Mouse (Mus musculus): ENCODE data around the gene Chrna5.
"Not testable (repeated sequence)": the region's sequence is repeated elsewhere in the genome, so short reads cannot be mapped to it uniquely, and the experiment has no call there.

Gene Chrna5

DNA sequence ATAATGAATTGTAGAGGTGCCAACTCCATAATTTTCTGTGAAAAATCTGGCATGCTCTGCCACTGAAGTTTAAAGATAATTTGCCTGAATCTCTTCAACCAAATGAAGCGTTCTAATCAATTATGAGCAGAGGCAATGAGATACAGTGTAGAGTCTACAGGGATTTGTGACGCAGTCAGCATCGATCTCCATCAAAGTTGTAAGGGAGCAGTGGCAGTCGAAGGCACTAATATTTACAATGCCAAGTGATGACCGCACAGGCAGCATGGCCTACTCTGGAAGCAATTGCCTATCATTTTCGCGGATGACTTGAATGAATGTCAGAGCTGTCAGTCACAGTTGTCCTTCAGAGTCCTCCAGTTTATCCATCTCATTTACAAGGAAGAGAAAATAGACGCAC is at the start of gene Chrna5:
TSS of gene Chrna5 (plus strand) at position 207 of the 400 bp plus-strand sequence.
- in situ Hi-C loops (cut with MboI; ENCODE audit: unreplicated experiment in 2 of 2), result no loop called here

DNA sequence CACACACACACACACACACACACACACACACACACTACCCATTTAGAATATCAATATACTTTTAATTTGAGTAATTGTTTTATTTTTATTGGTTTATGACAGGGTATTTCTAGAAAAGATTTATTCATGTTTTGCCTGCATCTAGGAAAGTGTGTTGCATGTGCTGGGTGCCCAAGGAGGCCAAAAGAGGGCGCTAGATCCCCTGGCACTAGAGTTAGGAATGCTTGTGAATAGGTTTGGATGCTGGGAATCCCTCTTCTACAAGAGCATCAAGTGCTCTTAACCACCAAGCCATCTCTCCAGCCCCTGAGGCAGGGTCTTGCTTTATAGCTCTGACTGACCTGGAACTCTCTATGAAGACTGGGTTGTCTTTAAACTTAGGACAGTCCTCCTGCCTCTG is 48.9 kb upstream of the Chrna5 start:
- in situ Hi-C loops (cut with MboI; ENCODE audit: unreplicated experiment in 2 of 2), result no loop called here

DNA sequence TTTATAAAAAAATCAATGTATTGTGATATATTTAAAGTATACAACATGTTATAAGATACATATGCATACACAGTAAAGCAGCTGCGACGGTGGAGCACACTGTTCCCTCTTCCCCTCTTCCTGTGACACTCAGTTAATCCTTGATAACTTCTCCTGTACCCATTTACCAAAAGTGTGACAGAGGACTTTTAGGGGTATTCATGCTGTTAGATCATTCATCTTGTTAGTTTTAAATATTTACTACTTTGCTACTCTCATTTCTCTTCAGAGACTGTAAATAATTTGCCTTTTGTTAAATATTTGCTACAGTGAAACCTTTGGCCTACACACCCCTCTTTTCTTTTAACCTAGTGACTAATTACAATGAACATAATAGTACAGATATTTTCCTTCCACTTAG is 48.3 kb upstream of the Chrna5 start:
- in situ Hi-C loops (cut with MboI; ENCODE audit: unreplicated experiment in 2 of 2), result no loop called here

DNA sequence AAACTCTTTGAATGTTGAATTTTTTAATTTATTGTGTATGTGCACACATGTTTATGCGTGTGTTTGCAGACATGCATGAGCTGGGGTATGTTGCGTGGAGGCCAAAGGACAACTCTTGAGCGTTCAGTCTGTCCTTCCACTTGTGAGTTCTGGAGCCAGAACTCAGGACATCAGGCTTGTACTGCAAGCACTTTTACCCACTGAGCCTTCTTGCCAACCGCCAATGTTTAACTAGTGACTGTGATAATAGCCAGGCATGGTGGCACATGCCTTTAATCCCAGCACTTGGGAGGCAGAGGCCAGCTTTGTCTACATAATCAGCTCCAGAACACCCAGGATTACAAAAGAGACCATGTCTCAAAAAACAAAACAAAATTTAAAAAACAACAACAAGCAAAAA is 38.6 kb upstream of the Chrna5 start:
- in situ Hi-C loops (cut with MboI; ENCODE audit: unreplicated experiment in 2 of 2), result no loop called here

DNA sequence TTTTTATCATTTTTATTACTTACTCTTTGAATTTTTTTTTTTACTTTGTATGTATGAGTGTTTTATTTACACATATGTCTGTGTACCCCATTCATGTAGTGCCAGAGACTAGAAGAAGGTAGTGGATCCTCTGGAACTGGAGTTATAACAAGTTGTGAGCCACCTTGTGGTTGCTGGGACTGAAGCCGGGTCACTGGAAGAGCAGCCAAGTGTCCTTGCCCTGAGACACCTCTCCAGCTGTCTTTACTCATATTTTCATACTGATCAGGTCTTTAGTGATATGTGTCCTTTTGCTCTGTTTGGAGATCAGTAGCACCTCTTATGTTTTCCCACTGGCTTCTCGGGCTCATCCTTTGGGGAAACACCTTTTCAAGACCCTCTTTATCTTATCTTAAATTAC is 36.2 kb upstream of the Chrna5 start:
- in situ Hi-C loops (cut with MboI; ENCODE audit: unreplicated experiment in 2 of 2), result no loop called here

DNA sequence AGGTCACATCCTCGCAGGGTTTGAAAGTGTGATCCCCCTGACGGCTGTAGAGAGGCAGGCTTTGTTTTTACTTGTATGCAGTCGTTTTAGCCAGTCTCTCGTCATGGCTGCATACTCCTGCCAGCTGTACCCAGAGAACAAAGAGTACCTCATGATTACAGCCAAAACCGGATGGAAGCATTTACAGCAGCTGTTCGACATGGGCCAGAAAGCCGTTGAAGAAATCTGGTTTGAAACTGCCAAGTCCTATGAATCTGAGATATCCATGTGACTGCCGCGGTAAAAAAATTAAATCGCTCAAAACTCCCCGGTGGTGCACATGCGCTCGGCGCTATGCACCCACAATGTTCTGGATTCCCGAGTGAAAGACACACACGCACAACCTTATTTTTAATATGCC is 34.4 kb upstream of the Chrna5 start:
- in situ Hi-C loops (cut with MboI; ENCODE audit: unreplicated experiment in 2 of 2), result no loop called here

DNA sequence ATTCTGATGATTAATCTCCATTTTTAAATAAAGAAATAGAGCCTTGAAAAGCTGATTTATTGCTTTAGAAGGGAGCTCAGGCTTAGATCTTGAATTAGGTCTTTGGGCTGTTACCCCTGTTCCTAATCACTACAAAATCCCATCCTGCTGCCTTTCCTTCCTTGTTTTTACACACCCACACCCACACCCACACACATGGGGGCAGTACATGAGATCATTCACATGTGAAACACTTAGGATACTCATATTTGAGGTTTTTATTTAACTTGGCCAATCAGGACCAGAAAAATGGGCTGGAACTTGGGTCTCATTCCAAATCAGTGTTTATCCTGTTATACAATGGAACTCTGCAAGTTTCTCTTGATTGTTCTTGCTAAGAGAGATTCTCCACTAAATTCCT is 31.2 kb upstream of the Chrna5 start:
- in situ Hi-C loops (cut with MboI; ENCODE audit: unreplicated experiment in 2 of 2), result no loop called here

DNA sequence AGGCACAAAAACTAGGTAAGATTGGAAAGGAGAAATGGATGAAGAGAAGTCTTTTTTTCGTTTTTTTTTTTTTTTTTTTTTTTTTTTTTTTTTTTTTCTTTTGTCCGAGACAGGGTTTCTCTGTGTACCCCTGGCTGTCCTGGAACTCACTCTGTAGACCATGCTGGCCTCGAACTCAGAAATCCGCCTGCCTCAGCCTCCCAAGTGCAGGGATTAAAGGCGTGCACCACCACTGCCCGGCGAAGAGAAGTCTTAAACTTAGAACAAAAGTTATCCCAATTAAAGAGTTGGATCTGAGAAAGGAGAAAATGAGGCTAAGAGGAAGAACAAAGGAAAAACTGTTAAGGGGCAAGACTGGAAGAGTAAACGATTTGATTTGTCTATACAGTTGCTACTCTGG is 30.5 kb upstream of the Chrna5 start:
- in situ Hi-C loops (cut with MboI; ENCODE audit: unreplicated experiment in 2 of 2), result not testable (repeated sequence)

DNA sequence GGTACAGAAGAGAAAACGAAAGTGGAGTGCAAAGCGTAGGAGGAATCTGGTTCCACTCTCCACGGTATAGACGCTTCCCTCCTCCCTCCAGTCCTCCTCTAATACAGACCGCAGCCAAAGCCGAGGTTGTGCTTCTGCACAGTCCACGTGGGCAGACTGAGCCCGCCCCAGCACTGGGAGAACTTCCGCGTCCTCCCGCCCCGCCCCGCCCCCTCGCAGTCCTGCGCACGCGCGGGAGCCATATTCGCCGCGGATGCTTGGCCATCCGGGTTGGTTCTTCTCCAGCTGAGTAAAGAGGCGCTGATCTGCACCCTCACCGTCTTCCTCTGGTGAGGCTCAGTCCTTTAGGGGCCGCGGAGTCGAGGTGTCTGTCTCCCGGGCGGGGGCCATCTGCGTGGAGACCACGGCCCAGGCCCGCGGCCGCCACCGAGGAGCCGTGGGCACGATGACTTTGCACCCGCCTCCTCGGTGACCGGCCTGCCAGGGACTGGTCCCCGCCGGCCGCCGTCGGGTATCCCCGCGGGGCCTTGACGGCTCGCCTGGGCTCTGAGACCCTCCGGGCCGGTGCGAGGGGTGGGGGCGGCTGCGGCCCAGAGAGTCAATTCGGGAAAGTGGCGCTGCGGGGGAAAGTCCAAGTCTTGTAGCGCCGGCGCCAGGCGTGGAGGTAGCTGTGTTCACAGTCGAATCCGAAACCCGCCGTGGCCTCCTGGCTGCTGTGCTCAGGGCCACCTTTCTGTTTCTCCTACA is 29.9 kb upstream of the Chrna5 start, which contains the start of the genes Psma4 and AY074887:
TSS of gene Psma4 (plus strand) at position 216 of the 747 bp plus-strand sequence.
TSS of gene AY074887 (minus strand) at position 424 of the 747 bp plus-strand sequence.
- in situ Hi-C loops (cut with MboI; ENCODE audit: unreplicated experiment in 2 of 2), result no loop called here

DNA sequence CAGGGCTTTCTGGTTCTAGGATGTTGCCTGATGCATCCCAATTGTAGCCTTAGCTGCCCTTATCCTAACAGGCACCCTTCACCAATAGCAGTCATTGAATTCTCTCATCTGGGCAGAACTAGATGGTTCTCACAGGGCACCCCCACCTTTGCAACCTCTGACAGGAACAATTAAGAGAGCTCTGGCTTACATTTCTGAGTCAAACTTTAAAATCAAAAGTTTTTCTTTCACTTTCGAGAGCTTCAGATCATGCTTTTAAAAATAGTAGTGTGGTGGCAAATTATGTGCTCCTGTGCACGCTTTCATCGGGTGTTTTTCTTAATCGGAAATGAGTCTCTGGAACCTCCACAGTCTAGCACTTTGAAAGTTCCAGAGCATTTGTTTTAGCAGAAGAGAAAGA is 19.6 kb upstream of the Chrna5 start:
- in situ Hi-C loops (cut with MboI; ENCODE audit: unreplicated experiment in 2 of 2), result no loop called here

DNA sequence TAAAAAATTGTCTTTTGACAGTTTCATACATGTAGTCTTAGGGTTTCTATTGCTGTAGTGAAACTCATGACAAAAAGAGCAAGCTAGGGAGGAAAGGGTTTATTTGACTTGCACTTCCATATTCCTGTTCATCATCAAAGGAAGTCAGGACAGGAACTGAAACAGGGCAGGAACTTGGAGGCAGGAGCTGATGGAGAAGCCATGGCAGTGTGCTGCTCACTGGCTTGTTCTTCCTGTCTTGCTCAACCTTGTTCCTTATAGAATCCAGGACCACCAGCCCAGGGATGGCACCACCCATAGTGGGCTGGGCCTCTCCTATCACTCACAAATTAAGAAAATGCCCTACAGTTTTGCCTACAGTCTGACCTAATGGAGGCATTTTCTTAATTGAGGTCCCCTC is 17.0 kb upstream of the Chrna5 start:
- in situ Hi-C loops (cut with MboI; ENCODE audit: unreplicated experiment in 2 of 2), result no loop called here

DNA sequence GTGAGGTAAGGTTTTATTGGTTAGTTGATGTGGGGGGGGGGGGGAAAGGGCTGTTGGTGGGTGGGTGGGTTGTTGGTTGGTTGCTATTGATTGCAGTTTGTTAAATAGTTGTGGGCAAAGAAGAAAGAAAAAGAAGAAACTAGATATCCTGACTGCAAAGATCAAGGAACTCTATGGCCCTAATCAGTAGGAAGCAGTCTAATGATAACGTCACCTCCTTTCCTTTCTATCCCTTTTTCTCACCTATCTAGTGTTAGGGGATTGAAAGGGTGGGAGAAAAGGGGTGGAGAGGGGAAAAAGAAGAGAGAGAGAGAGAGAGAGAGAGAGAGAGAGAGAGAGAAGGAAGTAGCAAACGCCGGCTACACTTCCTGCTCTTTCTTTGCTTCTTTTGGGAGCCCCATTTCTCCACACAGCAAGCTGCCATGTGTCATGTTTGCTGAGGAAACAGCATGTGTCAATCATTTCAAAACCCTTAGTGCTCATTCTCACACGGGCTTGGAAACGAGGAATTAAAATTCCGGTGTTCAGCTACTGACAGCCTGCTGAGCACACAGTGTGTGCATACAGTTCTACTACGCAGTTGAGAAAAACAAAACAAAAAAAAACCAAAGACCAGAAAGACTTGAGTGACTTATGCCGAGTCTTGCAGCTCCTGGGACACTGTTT is 10.6 kb upstream of the Chrna5 start:
- in situ Hi-C loops (cut with MboI; ENCODE audit: unreplicated experiment in 2 of 2), result no loop called here

DNA sequence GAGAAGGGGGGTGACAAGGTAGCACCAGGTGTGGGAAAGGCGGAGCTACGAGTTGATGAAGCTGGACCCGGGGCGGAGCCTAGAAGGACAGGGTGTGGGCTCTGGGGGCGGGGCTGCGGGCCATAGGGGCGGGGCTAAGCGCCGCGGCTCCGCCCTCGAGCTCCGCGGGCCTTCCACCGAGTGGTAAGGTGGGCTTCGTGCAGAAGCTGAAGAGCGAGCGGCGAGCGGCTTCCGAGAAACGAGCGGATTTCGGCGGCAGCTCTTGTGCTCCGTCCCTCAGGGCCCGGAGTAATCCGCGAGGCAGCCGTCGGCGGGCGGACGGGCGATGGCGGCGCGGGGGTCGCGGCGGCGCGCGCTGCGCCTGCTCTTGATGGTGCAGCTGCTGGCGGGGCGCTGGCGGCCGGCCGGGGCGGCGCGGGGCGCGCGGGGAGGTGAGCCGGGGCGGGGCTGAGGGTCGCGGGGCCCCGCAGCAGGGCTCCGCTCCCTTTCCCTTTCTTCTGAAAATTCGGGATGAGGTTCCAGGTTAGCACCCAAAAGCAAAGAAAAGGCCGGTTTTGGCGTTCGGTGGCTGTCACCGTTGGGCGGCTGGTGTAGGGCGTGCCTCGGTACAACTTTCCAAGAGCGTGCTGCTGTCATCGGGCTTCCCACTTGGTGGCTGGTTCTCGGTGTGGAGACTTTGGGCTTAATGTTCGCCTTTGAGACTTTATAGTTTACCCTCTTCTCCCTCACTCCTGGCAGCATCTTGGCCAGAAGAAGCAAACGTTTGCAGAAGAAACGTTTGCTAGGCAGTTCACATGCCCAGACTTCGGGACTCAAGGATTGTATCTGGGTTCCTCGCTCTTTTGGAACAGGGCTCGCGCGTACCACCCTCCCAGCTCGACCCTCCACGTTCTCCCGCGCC is 861 bp downstream of the Chrna5 start:
- in situ Hi-C loops (cut with MboI; ENCODE audit: unreplicated experiment in 2 of 2), result no loop called here

DNA sequence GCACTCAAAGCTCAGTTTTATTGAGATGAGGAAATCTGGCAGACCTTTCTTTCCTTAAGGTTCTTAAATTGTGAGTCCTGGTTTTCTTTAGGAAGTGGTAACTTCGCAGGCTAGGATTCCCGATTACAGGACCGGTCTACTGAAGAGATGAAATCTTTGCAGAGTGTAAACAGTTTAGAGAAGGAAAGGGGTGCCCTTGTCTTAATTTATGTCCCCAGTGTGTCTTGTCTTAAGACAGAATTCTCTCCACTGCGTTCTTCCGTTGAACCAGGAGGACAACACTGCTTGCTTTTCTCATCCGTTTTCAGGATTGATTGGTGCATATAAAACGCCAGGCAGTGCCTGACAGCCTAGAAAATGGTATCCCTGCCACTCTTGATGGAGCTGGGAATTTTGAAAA is 1.7 kb downstream of the Chrna5 start:
- in situ Hi-C loops (cut with MboI; ENCODE audit: unreplicated experiment in 2 of 2), result no loop called here

DNA sequence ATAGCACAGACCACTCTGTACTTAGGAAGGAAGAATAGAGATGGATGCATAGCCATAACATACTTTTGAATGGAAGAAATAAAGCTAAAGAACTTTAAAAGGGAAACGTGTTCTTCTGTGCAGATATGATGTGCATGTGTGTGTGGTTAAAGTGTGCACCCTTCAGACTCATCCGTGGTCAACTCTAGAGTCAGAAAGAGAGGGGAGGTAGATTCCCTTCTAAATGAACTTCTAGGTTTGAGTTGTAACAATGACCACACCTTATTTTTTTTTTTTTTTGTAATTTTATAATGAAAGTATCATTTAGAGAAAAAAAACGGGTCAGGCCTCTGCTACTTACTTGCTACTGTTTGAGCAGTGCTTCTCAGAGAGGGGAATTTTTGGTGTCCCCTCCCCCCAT is 9.7 kb downstream of the Chrna5 start:
- in situ Hi-C loops (cut with MboI; ENCODE audit: unreplicated experiment in 2 of 2), result no loop called here

DNA sequence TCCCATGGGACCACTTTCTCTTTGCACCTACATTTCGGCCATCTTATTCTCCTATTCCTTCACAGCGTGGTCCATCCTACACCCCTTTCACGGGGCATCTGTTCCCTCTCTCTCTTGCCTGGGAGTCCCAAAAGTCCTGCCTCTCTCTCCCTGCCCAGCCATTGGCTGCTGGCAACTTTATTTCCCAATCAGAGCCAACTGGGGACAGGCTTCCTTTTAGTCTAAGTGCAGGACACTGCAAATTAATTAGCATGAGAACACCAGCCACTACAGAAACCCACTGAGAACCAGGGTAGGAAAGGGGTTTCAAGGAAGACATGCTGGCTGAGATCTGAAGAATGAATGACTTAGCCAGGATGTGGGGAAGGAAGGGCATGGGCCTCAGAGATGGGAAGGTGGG is 13.7 kb downstream of the Chrna5 start:
- in situ Hi-C loops (cut with MboI; ENCODE audit: unreplicated experiment in 2 of 2), result no loop called here

DNA sequence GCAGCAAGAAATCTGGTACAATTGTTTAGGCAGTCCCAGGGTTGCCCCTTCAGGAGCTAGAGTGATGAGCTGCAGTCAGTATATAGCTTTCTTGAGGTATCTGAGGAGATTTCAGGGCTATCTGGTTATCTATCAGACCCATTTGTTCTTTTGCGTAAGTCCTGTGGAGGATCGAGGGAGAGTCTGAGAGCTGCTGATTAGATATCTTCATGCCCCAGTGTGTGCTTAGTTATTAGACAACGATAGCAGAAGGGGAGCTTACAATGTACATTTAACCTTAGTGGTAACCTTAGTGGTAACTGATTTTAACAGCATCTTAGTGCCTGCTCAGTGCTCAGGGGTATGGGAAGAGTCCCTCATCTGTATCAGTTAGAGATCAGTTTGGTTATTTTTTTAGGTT is 15.0 kb downstream of the Chrna5 start:
- in situ Hi-C loops (cut with MboI; ENCODE audit: unreplicated experiment in 2 of 2), result no loop called here

DNA sequence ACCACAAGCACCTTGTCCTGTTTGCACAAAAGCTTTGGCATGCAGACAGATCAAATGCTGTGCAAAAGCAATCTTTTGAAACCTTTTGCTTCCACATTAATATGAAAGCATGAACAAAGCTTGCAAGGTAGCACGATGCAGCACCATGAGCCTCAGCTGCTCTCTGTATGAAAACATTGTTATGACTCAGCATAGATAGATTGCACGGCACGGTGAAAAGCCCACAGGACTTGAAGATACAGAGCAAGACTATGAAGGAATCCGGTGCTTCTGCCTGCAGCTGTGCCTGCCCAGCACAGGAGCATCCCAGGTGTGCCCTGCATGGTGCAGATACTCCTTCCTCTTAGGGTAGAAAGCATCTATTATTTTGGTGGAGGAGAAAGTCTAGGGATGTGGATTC is 22.9 kb downstream of the Chrna5 start:
- in situ Hi-C loops (cut with MboI; ENCODE audit: unreplicated experiment in 2 of 2), result no loop called here

DNA sequence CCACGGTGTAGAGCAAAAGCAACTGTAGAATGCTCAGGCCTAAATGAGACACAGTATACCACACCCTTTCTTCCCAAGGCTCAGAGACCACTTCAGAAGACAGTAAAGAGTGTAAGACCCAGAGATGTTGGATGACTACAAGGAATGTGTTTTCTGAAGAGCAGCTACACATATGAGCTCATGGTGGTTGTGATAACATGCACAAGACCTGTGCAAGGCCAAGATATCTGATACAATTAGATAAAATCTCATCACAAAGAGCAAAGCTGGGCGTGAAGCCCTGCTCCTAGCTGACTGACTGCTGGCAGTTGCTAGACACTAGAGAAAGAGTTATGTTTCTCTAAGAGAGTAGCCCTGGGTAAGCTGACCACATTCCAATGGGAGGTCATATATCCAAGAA is 29.0 kb downstream of the Chrna5 start:
- in situ Hi-C loops (cut with MboI; ENCODE audit: unreplicated experiment in 2 of 2), result no loop called here

DNA sequence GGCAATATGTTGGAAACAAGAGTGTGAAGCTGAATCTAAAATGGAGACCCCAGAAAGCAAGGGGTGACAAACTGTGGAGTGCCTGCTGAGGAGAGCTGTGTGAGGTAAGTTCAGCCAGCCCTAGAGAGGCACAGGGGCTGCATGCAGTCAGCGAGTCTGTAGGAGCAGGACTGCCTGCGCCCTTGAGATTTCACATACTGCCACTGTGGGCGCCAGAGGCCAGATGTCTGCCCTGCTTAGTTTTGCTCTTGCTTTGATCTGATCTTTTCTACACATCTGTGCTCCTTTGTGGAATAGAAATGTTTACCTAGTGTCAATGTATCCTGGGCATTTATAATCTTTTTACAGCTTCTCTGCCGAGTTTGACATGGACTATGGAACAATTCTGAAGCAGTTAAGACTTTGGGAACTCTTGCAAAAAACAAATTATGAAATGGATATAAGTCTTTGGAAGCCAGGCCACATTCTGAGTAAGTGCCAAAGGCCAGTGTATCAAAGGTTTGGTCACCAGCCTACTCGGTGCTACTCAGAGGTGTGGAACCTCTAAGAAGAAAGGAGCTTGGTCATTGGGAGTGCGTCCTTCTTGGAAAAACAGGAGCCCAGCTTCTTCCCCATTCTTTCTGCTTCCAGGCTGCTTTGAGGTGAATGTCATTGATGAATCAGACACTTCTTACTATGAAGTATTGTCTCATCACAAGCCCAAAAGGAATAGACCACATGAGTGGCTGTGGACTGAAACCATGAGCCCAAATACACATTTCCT is 30.1 kb downstream of the Chrna5 start:
- in situ Hi-C loops (cut with MboI; ENCODE audit: unreplicated experiment in 2 of 2), result no loop called here

DNA sequence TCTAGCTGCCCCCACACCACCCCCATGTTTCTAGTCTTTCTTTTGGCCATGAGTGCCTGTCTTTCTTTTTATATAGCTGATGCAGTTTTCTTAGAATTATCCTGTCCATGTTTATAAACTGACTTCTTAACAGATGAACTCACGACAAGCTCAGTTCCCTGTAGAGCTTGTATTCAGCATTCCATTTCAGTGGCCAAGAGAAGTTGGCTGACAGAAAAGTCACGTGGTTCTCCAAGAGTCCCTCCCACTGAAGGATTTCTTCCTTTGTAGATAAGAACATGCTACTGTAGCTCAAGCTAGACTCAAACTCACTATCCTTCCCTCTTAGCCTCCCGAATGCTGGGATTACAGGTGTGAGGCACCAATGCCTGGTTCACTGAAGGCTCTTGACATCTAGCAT is 36.2 kb downstream of the Chrna5 start:
- in situ Hi-C loops (cut with MboI; ENCODE audit: unreplicated experiment in 2 of 2), result no loop called here

All from v-Abl transformed pro-B cells (cell line).